Mouse (Mus musculus) heart, embryonic 14.5 days (tissue): ENCODE results near the gene Myh10. TPM values are rescaled to one million over a fixed set of nuclear protein-coding genes. Genes with fewer than 3 reads are reported as not detected.

Source experiments
- ATAC-seq: fragments of 200-750 bp; cut with Nextera tagmentation; 2 replicates; pipeline ENCODE4 v1.8.0; 2017; ENCODE audit warnings: low read depth, moderate TSS enrichment; ENCODE audit not compliant: insufficient number of reproducible peaks, insufficient read depth, low FRiP score
- H3K27ac ChIP-seq, 2 experiments: fragments of 200-500 bp in 1 of 2; fragments of 300-500 bp in 1 of 2; sonication (generic) in 1 of 2; replicated peaks in 1 of 2; 2 replicates each; pipeline ENCODE4 v1.5.1; 2012 to 2014; ENCODE audit warnings: low read depth in 2 of 2, low read length in 2 of 2, control low read depth in 1 of 2, mild to moderate bottlenecking in 1 of 2, mixed read lengths in 1 of 2; ENCODE audit not compliant: control insufficient read depth in 1 of 2, insufficient read depth in 1 of 2
- H3K27me3 ChIP-seq: fragments of 300-500 bp; sonication (generic); 2 replicates; pipeline ENCODE4 v1.6.1; 2014; ENCODE audit warnings: mild to moderate bottlenecking, low read length, control low read depth; ENCODE audit not compliant: control insufficient read depth, insufficient read depth
- H3K36me3 ChIP-seq: fragments of 300-500 bp; sonication (generic); 2 replicates; pipeline ENCODE4 v1.6.1; 2014; ENCODE audit warnings: mild to moderate bottlenecking, control low read depth, low read length, mixed read lengths; ENCODE audit not compliant: control insufficient read depth, insufficient read depth
- H3K4me1 ChIP-seq, 2 experiments: fragments of 200-500 bp in 1 of 2; fragments of 300-500 bp in 1 of 2; sonication (generic) in 1 of 2; 2 replicates each; pipeline ENCODE4 v1.6.1; 2012 to 2014; ENCODE audit warnings: low read length in 2 of 2, control low read depth in 1 of 2, mixed read lengths in 1 of 2; ENCODE audit not compliant: control insufficient read depth in 2 of 2, insufficient read depth in 2 of 2
- H3K4me2 ChIP-seq: fragments of 300-500 bp; sonication (generic); 2 replicates; pipeline ENCODE4 v1.6.1; 2014; ENCODE audit warnings: mild to moderate bottlenecking, low read length
- H3K4me3 ChIP-seq, 2 experiments: fragments of 200-500 bp in 1 of 2; fragments of 300-500 bp in 1 of 2; sonication (generic) in 1 of 2; 2 replicates each; pipeline ENCODE4 v1.5.1; 2012 to 2014; ENCODE audit warnings: low read length in 2 of 2, mild to moderate bottlenecking in 2 of 2, control low read depth in 1 of 2, low read depth in 1 of 2, moderate library complexity in 1 of 2; ENCODE audit not compliant: control insufficient read depth in 1 of 2, insufficient read depth in 1 of 2
- H3K9ac ChIP-seq: fragments of 300-500 bp; sonication (generic); 2 replicates; pipeline ENCODE4 v1.6.1; 2014; ENCODE audit warnings: mild to moderate bottlenecking, low read length
- H3K9me3 ChIP-seq: fragments of 300-500 bp; sonication (generic); 2 replicates; pipeline ENCODE4 v1.6.1; 2016; ENCODE audit warnings: low read length, control low read depth; ENCODE audit not compliant: control insufficient read depth
- WGBS: fragments of 180-500 bp; shearing (Covaris S2); extraction: QIAGEN DNeasy Blood & Tissue Kit; methylation state at CpG from one replicate; pipeline ENCODE4 v1.1.7; 2014; 5-methylcytosine and 5-hydroxymethylcytosine counted together
- polyA plus RNA-seq: library from polyadenylated mRNA; unstranded; fragments of >200 nt; fragmentation: Nextera tagmentation; extraction: Ambion mirVana; gene quantifications from 2 replicates; pipeline ENCODE4 v1.2.1, GENCODE M21; 2014

Myh10 gene
- polyA plus RNA-seq, 1 experiment from 2014 or later, result 122 TPM

DNA sequence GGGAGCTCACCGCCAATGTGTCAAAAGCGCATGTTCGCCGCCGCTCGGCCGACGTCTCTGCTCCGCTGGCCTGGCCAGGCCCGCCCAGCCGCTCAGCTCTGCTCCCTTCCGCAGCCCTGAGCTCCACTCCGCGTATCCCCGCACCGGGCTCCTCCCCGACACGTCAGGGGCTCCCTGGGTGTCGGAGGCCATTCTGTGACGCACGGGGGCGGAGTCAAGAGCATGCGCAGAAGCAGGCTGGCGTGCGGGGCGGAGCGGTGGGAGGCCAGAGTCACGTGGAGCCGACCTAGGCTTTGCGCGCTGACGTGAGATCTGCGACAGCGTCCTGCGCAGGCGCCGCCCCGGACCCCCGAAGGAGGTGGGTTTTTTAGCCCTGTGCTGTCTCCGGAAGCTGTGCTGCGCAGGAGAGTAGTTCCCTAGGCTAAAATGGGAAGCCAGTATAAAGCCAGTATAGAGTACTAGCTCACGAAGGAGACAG, 161.6 kb downstream of the Myh10 start:
- peak overlapping the region; percentile 72 for H3K4me2 ChIP-seq
- H3K27ac ChIP-seq, result peak overlapping the region; percentile 92 to 98
- H3K36me3 ChIP-seq, result no peaks in the 10 kb centered on the region
- peak overlapping the region; percentile 97 for H3K9ac ChIP-seq
- peak; percentile 99 for ATAC-seq
- peaks cover 10 to 26% of the 10 kb centered on the region in 2 experiments for H3K4me1 ChIP-seq
- peak overlapping the region; percentile 76 to 89 for H3K4me3 ChIP-seq
- H3K27me3 ChIP-seq, result no peaks in the 10 kb centered on the region
- WGBS, result under 1% methylated on average over 42 of the region's 42 CpGs
- no peaks in the 10 kb centered on the region for H3K9me3 ChIP-seq

DNA sequence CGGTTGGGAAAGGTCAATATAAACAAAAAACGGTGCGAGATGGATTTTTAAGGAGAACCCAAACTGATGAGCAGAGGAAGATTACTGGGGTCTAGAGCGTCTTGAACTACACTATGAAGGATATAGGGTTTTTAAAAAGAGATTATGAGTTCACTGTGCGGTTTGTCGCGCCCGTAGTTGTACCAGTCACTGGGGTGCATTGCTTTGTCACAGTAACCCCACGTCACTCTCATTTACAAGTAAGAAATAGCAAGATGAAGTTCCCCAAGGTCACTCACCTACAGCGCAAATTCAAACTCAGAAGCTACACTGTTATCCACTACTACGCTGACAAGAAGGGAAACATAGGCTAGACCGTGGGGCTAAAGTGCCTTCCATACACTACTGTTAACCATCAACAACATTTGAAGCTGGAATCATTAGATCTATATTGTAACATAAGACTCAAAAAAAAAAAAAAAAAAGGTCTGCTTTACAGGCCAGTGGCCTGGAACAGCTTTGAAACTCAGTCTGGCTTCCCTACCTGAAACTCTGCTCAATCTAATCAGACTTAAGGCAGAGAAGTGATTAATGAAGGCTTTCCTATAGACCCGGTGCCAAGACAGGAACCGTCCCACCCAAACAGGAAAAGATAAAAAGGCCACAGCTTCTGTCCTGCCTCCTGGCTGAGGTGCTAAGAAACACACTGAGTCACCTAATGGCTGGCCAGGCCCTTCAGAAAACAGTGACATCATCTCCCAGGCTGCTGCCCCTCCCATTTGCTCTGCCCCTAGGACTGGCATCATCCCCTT, 162.4 kb downstream of the Myh10 start:
- ATAC-seq, result no peak; the same call in 1 of the 2 replicates

DNA sequence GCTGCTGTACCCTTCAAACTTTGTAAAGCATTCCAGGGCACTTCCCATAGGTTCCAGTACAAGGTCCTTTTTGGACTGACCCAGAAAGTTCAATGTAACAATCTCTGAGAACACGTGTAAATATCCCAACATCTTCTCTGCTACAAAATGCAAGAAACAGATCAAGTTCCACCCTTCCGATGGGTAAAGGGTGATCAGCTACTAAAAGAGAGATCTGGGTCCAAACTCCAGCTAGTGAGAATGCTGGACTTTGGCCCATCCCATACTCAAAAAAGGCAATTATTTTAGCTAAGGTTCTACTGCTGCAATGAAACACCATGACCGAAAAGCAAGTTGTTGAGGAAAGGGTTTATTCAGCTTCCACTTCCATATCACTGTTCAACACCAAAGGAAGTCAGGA, 163.3 kb downstream of the Myh10 start:
- Histone ChIP-seq H3K27me3 (no peaks in the 10 kb centered on the region), H3K4me1 (peaks cover 10 to 26% of the 10 kb centered on the region in 2 experiments), H3K4me3 (no peak overlapping the region), H3K27ac (peak overlapping the region; percentile 60 to 89; a peak in 3 of 4 replicates), H3K9me3 (no peaks in the 10 kb centered on the region), H3K9ac (0 out of 2 replicates have a peak overlapping the region, but pooled peaks have one; percentile 17), H3K4me2 (no peak overlapping the region), H3K36me3 (no peaks in the 10 kb centered on the region)
- 87% methylated on average over 3 of the region's 3 CpGs for WGBS
- no peak for ATAC-seq

More for the DNA sequence above, 162.4 kb downstream of the Myh10 start:
- no peaks in the 10 kb centered on the region for H3K36me3 ChIP-seq
- peak overlapping the region; percentile 69 for H3K9ac ChIP-seq
- no peaks in the 10 kb centered on the region for H3K27me3 ChIP-seq
- H3K4me2 ChIP-seq, result peak overlapping the region; percentile 72
- peaks cover 10 to 26% of the 10 kb centered on the region in 2 experiments for H3K4me1 ChIP-seq
- WGBS, result 32% methylated on average over 14 of the region's 14 CpGs
- H3K27ac ChIP-seq, result peak overlapping the region; percentile 88 to 89
- H3K4me3 ChIP-seq, result peak overlapping the region; percentile 20 to 89; a peak in 3 of 4 replicates
- no peaks in the 10 kb centered on the region for H3K9me3 ChIP-seq

- no peak for ATAC-seq
- no peak overlapping the region for H3K4me2 ChIP-seq
- WGBS, result 77% methylated on average over 3 of the region's 3 CpGs
- no peaks in the 10 kb centered on the region for H3K9me3 ChIP-seq
- H3K9ac ChIP-seq, result no peak overlapping the region
- peaks cover 10 to 13% of the 10 kb centered on the region in 2 experiments for H3K4me1 ChIP-seq
- no peaks in the 10 kb centered on the region for H3K27me3 ChIP-seq
- H3K36me3 ChIP-seq, result no peaks in the 10 kb centered on the region
- H3K27ac ChIP-seq, result no peak overlapping the region
- no peak overlapping the region for H3K4me3 ChIP-seq
Measured at GRCm38 (mm10) chr11:68857329-68857728, 166.0 kb downstream of the Myh10 start.

- Histone ChIP-seq H3K4me3 (no peak overlapping the region), H3K27me3 (no peaks in the 10 kb centered on the region), H3K36me3 (no peaks in the 10 kb centered on the region), H3K4me1 (peaks cover 10 to 13% of the 10 kb centered on the region in 2 experiments), H3K4me2 (no peak overlapping the region), H3K9ac (no peak overlapping the region), H3K9me3 (no peaks in the 10 kb centered on the region), H3K27ac (no peak overlapping the region)
- no peak for ATAC-seq
- 75% methylated on average over 8 of the region's 8 CpGs for WGBS
Measured at GRCm38 (mm10) chr11:68859943-68860593, 168.7 kb downstream of the Myh10 start.

GRCm38 (mm10) chr11:68862260-68862659, 170.9 kb downstream of the Myh10 start:
- no peak for ATAC-seq
- 88% methylated on average over 2 of the region's 2 CpGs for WGBS
- H3K27me3 ChIP-seq, result no peaks in the 10 kb centered on the region
- H3K4me2 ChIP-seq, result no peak overlapping the region
- peaks cover 10 to 22% of the 10 kb centered on the region in 2 experiments for H3K4me1 ChIP-seq
- no peak overlapping the region for H3K9ac ChIP-seq
- H3K27ac ChIP-seq, result no peak overlapping the region
- H3K36me3 ChIP-seq, result no peaks in the 10 kb centered on the region
- H3K4me3 ChIP-seq, result no peak overlapping the region
- H3K9me3 ChIP-seq, result no peaks in the 10 kb centered on the region

DNA sequence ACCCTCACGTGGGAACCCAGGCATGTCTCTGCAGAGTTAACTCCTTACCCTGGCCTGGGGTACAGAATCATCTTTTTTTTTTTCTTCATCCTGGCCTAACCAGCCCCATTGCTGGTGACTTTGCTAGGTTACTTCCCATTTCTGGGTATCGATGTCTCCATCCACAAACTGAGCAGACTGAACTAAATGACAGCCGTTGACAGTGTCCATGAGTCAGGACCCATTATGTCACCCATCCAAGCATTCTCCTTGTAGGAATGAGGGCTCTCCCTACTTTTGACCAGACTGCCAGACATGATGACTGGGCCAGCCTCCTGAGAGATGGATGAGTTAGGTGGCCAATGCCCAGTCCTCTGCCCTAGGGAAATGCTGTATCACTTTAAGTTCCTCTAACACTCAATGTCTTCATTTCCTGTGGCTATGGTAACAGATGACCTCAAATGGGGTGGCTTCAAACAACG, 172.3 kb downstream of the Myh10 start:
- H3K9me3 ChIP-seq, result no peaks in the 10 kb centered on the region
- H3K4me2 ChIP-seq, result no peak overlapping the region
- no peaks in the 10 kb centered on the region for H3K36me3 ChIP-seq
- no peaks in the 10 kb centered on the region for H3K27me3 ChIP-seq
- H3K4me3 ChIP-seq, result no peak overlapping the region
- H3K9ac ChIP-seq, result no peak overlapping the region
- WGBS, result 56% methylated on average over 4 of the region's 4 CpGs
- peaks cover 10 to 22% of the 10 kb centered on the region in 2 experiments for H3K4me1 ChIP-seq
- H3K27ac ChIP-seq, result peak overlapping the region in 1 of 2 experiments; percentile 25; a peak in 1 of 4 replicates
- no peak for ATAC-seq
